Mouse (Mus musculus) forebrain, embryonic 13.5 days (tissue): Measurements from ENCODE around the gene Mageb5. TPM values are rescaled to one million over a fixed set of nuclear protein-coding genes. Genes with fewer than 3 reads are reported as not detected.
A peak's percentile ranks its signal among the peaks of the same experiment; 100 is the strongest.
"Not testable (repeated sequence)": the region's sequence is repeated elsewhere in the genome, so short reads cannot be mapped to it uniquely, and the experiment has no call there.

Source experiments
- ATAC-seq: fragments of 200-750 bp; cut with Nextera tagmentation; 2 replicates; pipeline ENCODE4 v1.8.0; 2017
- H3K27ac ChIP-seq: fragments of 300-500 bp; sonication (generic); 2 replicates; pipeline ENCODE4 v1.5.1; 2015; ENCODE audit warnings: inconsistent platforms, mild to moderate bottlenecking, moderate library complexity
- H3K27me3 ChIP-seq: fragments of 300-500 bp; sonication (generic); 2 replicates; pipeline ENCODE4 v1.6.1; 2015; ENCODE audit warnings: mild to moderate bottlenecking, inconsistent platforms
- H3K36me3 ChIP-seq: fragments of 300-500 bp; sonication (generic); 2 replicates; pipeline ENCODE4 v1.6.1; 2015; ENCODE audit warnings: mild to moderate bottlenecking, inconsistent platforms; ENCODE audit not compliant: poor library complexity, severe bottlenecking
- H3K4me1 ChIP-seq: fragments of 300-500 bp; sonication (generic); 2 replicates; pipeline ENCODE4 v1.6.1; 2015; ENCODE audit warnings: inconsistent platforms
- H3K4me2 ChIP-seq: fragments of 300-500 bp; sonication (generic); 2 replicates; pipeline ENCODE4 v1.6.1; 2015; ENCODE audit warnings: inconsistent platforms, mild to moderate bottlenecking, moderate library complexity
- H3K4me3 ChIP-seq: fragments of 300-500 bp; sonication (generic); 2 replicates; pipeline ENCODE4 v1.5.1; 2015; ENCODE audit warnings: mild to moderate bottlenecking, inconsistent platforms
- H3K9ac ChIP-seq: fragments of 300-500 bp; sonication (generic); 2 replicates; pipeline ENCODE4 v1.6.1; 2015; ENCODE audit warnings: mild to moderate bottlenecking, inconsistent platforms
- H3K9me3 ChIP-seq: fragments of 300-500 bp; sonication (generic); replicated peaks from 2 replicates; pipeline ENCODE4 v1.6.1; 2016; ENCODE audit warnings: inconsistent platforms
- WGBS: fragments of 180-500 bp; shearing (Covaris S2); methylation state at CpG from one replicate; pipeline ENCODE4 v1.1.7; 2015; 5-methylcytosine and 5-hydroxymethylcytosine counted together
- polyA plus RNA-seq: library from polyadenylated mRNA; unstranded; fragments of >200 nt; fragmentation: Nextera tagmentation; extraction: Ambion mirVana; gene quantifications from 2 replicates; pipeline ENCODE4 v1.2.1, GENCODE M21; 2015

Mageb5 gene
- polyA plus RNA-seq, result not detected in 2 replicates

DNA sequence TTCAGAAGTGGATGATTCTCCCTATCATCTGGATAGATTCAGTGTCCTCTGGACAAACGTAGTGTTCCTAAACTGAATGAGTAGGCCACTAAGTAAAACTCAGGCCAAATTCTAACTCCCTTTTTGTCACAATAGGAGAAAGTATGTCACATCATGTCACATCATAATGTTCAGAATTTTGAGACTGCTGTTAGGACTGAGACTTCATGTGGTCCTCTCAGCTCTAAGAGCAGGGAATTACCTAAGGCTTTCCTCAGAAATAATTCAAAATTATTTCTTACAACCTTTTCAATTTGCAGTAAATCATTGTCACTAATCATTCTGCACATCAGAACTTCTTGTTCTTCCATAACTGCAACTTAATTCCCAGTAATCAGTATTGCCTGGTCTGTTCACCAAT, at the start of gene Mageb5:
Gene Mageb5 (minus strand): TSS at position 101 of the 400 bp plus-strand sequence.
- not testable (repeated sequence) for H3K36me3 ChIP-seq, H3K27ac ChIP-seq, H3K4me1 ChIP-seq, H3K9ac ChIP-seq, H3K4me3 ChIP-seq, H3K9me3 ChIP-seq, H3K4me2 ChIP-seq, H3K27me3 ChIP-seq, ATAC-seq
- WGBS, result 94% methylated on average over 1 of the region's 1 CpGs

DNA sequence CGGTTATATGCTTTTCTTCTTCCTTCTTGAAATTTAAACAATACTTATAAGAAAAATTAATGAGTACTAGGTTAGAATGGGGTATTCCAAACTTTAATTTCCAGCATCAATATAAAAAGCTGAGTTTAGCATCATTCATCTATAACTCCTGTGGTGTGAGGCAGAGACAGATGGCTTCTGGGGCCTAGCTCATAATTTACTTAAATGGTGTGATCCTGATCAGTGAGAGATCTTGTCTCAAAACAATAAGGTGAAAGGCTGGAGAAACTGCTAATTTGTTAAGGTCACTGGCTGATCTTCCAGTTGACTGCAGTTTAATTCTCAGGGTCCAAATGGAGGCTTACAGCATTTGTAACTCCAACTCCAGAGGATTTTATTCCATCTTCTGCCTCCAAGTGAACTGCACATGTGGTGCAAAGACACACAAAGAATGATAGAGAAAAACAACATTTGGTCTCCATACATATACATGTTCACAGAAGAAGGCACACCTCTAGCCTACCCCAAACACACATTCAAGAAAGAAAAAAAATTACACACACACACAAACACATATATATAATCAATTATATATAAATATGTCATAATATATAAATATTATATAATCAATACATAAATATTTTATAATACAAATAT, 23.1 kb downstream of the Mageb5 start:
- not testable (repeated sequence) for H3K27me3 ChIP-seq, H3K36me3 ChIP-seq, H3K4me1 ChIP-seq, H3K4me2 ChIP-seq, H3K9ac ChIP-seq, H3K4me3 ChIP-seq, H3K27ac ChIP-seq, H3K9me3 ChIP-seq
- peak; percentile 48 for ATAC-seq
- no CpG with 5 or more reads among the region's 1 CpGs for WGBS

Other genes starting within 250 kb of the Mageb5 start
- gene 1700084M14Rik, start 207.1 kb downstream of the Mageb5 start, polyA plus RNA-seq, result not detected in 2 replicates
- gene Gm14781, start 150.8 kb downstream of the Mageb5 start, polyA plus RNA-seq, result not detected in 2 replicates
- gene Mageb1, start 233.3 kb upstream of the Mageb5 start, polyA plus RNA-seq, result not detected in 2 replicates